Mouse (Mus musculus) stomach, postnatal 0 days (tissue): ENCODE data around the gene Olfr1402. TPM values are rescaled to one million over a fixed set of nuclear protein-coding genes. Genes with fewer than 3 reads are reported as not detected.
A peak's percentile ranks its signal among the peaks of the same experiment; 100 is the strongest.

ENCODE experiments used
- ATAC-seq: fragments of 200-750 bp; cut with Nextera tagmentation; 2 replicates; pipeline ENCODE4 v1.8.0; 2017; ENCODE audit not compliant: low FRiP score, low TSS enrichment
- DNase-seq: peaks from one replicate; pipeline ENCODE4 v3.0.0-alpha.2; 2016; ENCODE audit warnings: low spot score
- H3K27ac ChIP-seq: fragments of 300-500 bp; sonication (generic); replicated peaks from 2 replicates; pipeline ENCODE4 v1.5.1; 2014; ENCODE audit warnings: mild to moderate bottlenecking, control low read depth
- H3K27me3 ChIP-seq: fragments of 300-500 bp; sonication (generic); 2 replicates; pipeline ENCODE4 v1.6.1; 2014; ENCODE audit warnings: low read length; ENCODE audit not compliant: control insufficient read depth, insufficient read depth
- H3K36me3 ChIP-seq: fragments of 300-500 bp; sonication (generic); 2 replicates; pipeline ENCODE4 v1.6.1; 2014; ENCODE audit warnings: low read length, mixed read lengths; ENCODE audit not compliant: control insufficient read depth, insufficient read depth
- H3K4me1 ChIP-seq: fragments of 300-500 bp; sonication (generic); replicated peaks from 2 replicates; pipeline ENCODE4 v1.6.1; 2014; ENCODE audit warnings: antibody characterized with exemption; ENCODE audit not compliant: control insufficient read depth, insufficient read depth
- H3K4me2 ChIP-seq: fragments of 300-500 bp; sonication (generic); replicated peaks from 2 replicates; pipeline ENCODE4 v1.6.1; 2014; ENCODE audit warnings: low read depth, mild to moderate bottlenecking, control low read depth, moderate library complexity
- H3K4me3 ChIP-seq: fragments of 300-500 bp; sonication (generic); 2 replicates; pipeline ENCODE4 v1.5.1; 2014; ENCODE audit warnings: low read depth, low read length, control low read depth
- H3K9ac ChIP-seq: fragments of 300-500 bp; sonication (generic); 2 replicates; pipeline ENCODE4 v1.6.1; 2014; ENCODE audit warnings: mild to moderate bottlenecking, low read length, control low read depth, mixed read lengths
- H3K9me3 ChIP-seq: fragments of 300-500 bp; sonication (generic); 2 replicates; pipeline ENCODE4 v1.6.1; 2016; ENCODE audit warnings: low read length; ENCODE audit not compliant: control insufficient read depth
- CTCF ChIP-seq: IDR thresholded peaks from 2 replicates; pipeline ENCODE4 v1.5.1; 2016; ENCODE audit warnings: antibody characterized with exemption, low read depth, mild to moderate bottlenecking, moderate library complexity
- EP300 ChIP-seq: optimal IDR thresholded peaks from 2 replicates; pipeline ENCODE3; 2016; ENCODE audit warnings: antibody characterized with exemption
- WGBS: fragments of 180-500 bp; shearing (Covaris S2); extraction: QIAGEN DNeasy Blood & Tissue Kit; methylation state at CpG from one replicate; pipeline ENCODE4 v1.1.7; 2014; 5-methylcytosine and 5-hydroxymethylcytosine counted together
- polyA plus RNA-seq: library from polyadenylated mRNA; unstranded; fragments of >200 nt; fragmentation: Nextera tagmentation; extraction: Ambion mirVana; gene quantifications from 2 replicates; pipeline ENCODE4 v1.2.1, GENCODE M21; 2015

Olfr1402 gene
- 0.04 TPM in 1 of 2 replicates, not detected in the other for polyA plus RNA-seq

DNA sequence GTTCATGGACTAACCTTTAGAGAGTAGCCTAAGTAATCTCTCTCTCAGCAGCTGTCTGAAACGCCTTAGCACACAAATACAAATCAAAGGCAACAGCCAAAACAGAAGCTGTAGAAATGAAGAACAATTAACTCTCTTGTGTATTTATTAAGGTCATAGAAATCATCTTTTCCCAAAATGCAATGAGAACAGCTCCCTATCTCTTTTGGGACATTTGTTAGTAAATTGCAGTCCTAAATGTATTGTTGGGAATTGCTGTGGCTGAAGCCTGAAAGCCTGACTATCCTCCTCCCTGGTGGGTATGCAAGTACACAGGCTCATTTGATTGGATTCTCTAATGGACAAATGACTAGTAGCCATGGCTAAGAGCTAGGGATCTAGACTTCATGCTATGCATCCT, at the start of gene Olfr1402:
Olfr1402 (minus strand) TSS at position 101 of the 400 bp plus-strand sequence.
- no peak within 1 kb of the TSS for H3K9ac ChIP-seq
- DNase-seq (no peak), ATAC-seq (no peak)
- no peak within 1 kb of the TSS for H3K4me3 ChIP-seq
- no peaks in the 10 kb centered on the region for H3K36me3 ChIP-seq
- H3K4me2 ChIP-seq = no peak within 1 kb of the TSS
- no peaks in the 10 kb centered on the region for H3K4me1 ChIP-seq
- no peak within 1 kb of the TSS for H3K27ac ChIP-seq
- no peaks in the 10 kb centered on the region for H3K27me3 ChIP-seq
- 40% methylated on average over 1 of the region's 1 CpGs for WGBS
- TF ChIP-seq EP300 (no peak), CTCF (no peak)
- no peaks in the 10 kb centered on the region for H3K9me3 ChIP-seq

DNA sequence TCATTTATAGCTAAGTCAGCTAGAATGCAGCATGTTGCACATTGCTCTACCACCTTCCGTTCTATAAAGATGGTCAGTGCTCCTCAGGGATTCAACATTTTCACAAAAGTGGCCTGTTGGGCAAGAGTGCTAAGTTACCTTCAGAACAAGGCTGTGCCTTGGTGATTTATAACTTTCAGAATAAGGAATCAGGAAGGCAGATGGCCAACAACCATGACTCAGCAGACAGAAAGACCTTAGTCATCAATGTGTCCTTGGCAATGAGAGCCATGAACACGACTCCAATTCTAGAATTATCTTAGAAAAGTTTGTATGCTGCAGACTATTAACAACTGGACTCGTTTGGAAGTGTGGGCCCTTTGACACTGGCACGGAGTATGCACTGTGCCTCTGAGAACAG, 33.5 kb upstream of the Olfr1402 start:
- no peaks in the 10 kb centered on the region for H3K27me3 ChIP-seq
- no peak overlapping the region for H3K4me3 ChIP-seq
- H3K27ac ChIP-seq = no peak overlapping the region
- H3K4me2 ChIP-seq = no peak overlapping the region
- no peaks in the 10 kb centered on the region for H3K4me1 ChIP-seq
- no peaks in the 10 kb centered on the region for H3K36me3 ChIP-seq
- whole genome bisulfite sequencing = 84% methylated on average over 4 of the region's 4 CpGs
- H3K9me3 ChIP-seq = no peaks in the 10 kb centered on the region
- ATAC-seq (no peak), DNase-seq (no peak)
- no peak overlapping the region for H3K9ac ChIP-seq
- TF ChIP-seq CTCF (no peak), EP300 (no peak)

DNA sequence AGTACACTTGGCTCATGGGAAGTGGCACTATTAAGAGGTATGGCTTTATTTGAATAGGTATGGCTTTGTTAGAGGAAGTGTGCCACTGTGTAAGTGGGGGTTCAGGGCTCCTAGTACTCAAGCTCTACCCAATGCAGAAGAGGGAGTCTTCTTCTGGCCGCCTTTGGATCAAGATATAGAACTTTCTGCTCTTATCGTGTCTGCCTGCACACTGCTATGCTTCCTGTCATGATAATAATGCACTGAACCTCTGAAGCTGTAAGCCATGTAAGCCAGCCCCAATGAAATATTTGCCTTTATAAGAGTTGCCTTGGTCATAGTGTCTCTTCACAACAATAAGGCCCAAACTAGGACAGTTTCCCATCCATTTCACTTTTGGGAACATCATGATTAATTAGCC, 16.8 kb upstream of the Olfr1402 start:
- no peaks in the 10 kb centered on the region for H3K36me3 ChIP-seq
- H3K9me3 ChIP-seq = no peaks in the 10 kb centered on the region
- no peak overlapping the region for H3K9ac ChIP-seq
- DNase-seq (no peak), ATAC-seq (no peak)
- TF ChIP-seq EP300 (no peak), CTCF (no peak)
- H3K4me2 ChIP-seq = no peak overlapping the region
- H3K27ac ChIP-seq = no peak overlapping the region
- H3K4me1 ChIP-seq = no peaks in the 10 kb centered on the region
- H3K27me3 ChIP-seq = no peaks in the 10 kb centered on the region
- H3K4me3 ChIP-seq = no peak overlapping the region
- 89% methylated on average over 2 of the region's 2 CpGs for WGBS

DNA sequence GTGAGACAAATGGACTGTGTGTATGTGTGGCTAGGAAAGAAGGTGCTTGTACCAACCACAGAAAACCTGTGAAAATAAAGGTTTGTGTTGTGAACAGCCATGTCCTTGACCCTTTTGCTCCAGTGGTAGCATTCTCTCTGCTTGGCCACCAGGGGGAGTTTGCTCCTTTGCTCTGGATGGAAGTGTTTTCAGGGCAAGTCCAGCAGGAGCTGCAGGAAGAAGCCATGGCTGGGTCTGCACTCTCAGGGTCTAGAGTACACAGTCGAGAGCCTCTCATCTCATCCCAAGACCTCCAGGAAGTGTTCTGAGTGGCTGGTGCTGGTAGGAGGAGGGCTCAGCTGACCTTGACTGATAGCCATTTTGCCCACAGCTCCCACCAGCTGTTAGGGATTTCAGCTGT, 27.5 kb downstream of the Olfr1402 start:
- Histone ChIP-seq H3K4me2 (no peak overlapping the region), H3K9me3 (no peaks in the 10 kb centered on the region), H3K9ac (no peak overlapping the region), H3K27ac (no peak overlapping the region), H3K4me1 (no peaks in the 10 kb centered on the region), H3K4me3 (no peak overlapping the region), H3K36me3 (no peaks in the 10 kb centered on the region), H3K27me3 (no peaks in the 10 kb centered on the region)
- DNase-seq (peak; percentile 53), ATAC-seq (no peak)
- TF ChIP-seq CTCF = peak; percentile 84
- TF ChIP-seq EP300 = no peak
- WGBS = 25% methylated on average over 1 of the region's 1 CpGs

DNA sequence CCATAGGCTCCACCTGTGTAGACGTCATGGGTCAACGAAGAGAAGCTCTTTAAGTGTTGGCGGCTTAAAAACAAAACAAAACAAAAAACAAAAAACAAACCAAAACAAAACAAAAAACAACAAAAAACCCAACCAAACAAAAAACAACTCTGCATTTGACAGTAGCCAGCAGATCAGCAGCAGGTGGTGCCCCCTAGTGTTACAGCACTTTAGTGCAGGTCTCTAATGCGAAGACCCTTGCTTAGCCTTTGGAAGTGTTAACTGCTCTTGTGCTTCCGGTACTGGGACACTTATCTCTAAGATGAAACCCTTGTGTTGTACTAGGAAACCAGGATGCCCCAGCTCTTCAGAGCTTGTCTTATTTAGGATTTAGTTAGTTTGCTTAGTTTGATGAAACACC, 28.7 kb downstream of the Olfr1402 start:
- Histone ChIP-seq H3K27me3 (no peaks in the 10 kb centered on the region), H3K4me3 (no peak overlapping the region), H3K4me2 (no peak overlapping the region), H3K36me3 (no peaks in the 10 kb centered on the region), H3K9ac (no peak overlapping the region), H3K4me1 (no peaks in the 10 kb centered on the region), H3K9me3 (no peaks in the 10 kb centered on the region), H3K27ac (no peak overlapping the region)
- ATAC-seq = no peak
- no peak for DNase-seq
- WGBS = 69% methylated on average over 5 of the region's 5 CpGs
- TF ChIP-seq CTCF (peak; percentile 64), EP300 (no peak)

DNA sequence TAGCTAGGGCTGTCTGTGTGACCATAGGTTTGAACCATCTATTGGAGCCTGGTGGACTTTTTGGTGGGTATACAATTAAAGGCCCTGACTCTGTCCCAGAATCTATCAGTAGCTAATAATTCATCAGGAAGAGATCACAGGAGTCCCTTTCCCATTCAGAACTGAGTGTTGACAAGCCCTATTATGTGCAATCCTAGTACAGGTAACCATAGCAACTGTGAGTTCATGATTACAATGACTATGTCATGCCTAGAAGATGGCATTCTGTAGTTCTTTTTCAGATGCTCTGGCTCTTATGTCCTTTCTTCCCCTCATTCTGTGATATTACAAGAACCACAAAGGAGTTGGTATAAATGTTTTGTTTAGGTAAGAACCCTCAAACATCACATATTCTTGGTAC, 51.4 kb downstream of the Olfr1402 start:
- Histone ChIP-seq H3K4me1 (no peaks in the 10 kb centered on the region), H3K4me3 (no peak overlapping the region), H3K36me3 (no peaks in the 10 kb centered on the region), H3K9me3 (no peaks in the 10 kb centered on the region), H3K4me2 (no peak overlapping the region), H3K27ac (no peak overlapping the region), H3K9ac (no peak overlapping the region), H3K27me3 (no peaks in the 10 kb centered on the region)
- no peak for TF ChIP-seq CTCF
- TF ChIP-seq EP300 = no peak
- DNase-seq = no peak
- no peak for ATAC-seq
